Mouse (Mus musculus) heart, adult 11 months (tissue): ENCODE results near the gene Pfkfb2.
A peak's percentile ranks its signal among the peaks of the same experiment; 100 is the strongest.
"Not testable (repeated sequence)": the region's sequence is repeated elsewhere in the genome, so short reads cannot be mapped to it uniquely, and the experiment has no call there.

Source experiments
- DNase-seq: peaks from one replicate; pipeline ENCODE4 v3.0.0; 2022

The Pfkfb2 gene

GRCm38 (mm10) chr1:130683905-130684304 is 45.1 kb downstream of the Pfkfb2 start:
- peak; percentile 34 for DNase-seq

- DNase-seq, result peak; percentile 23
Observed at GRCm38 (mm10) chr1:130681656-130682413, 47.2 kb downstream of the Pfkfb2 start.

GRCm38 (mm10) chr1:130681075-130681474 is 48.0 kb downstream of the Pfkfb2 start:
- peak; percentile 31 for DNase-seq

GRCm38 (mm10) chr1:130678551-130678950 is 50.5 kb downstream of the Pfkfb2 start:
- peak; percentile 69 for DNase-seq

- DNase-seq, result not testable (repeated sequence)
Observed at GRCm38 (mm10) chr1:130663576-130663975, 65.5 kb downstream of the Pfkfb2 start.

- peak; percentile 13 for DNase-seq
Observed at GRCm38 (mm10) chr1:130661454-130661853, 67.6 kb downstream of the Pfkfb2 start, which contains the start of gene C4bp. Gene C4bp, minus strand, starts transcription at chr1:130661632.

- DNase-seq, result peak; percentile 18
Observed at GRCm38 (mm10) chr1:130659641-130660040, 69.4 kb downstream of the Pfkfb2 start.

- DNase-seq, result no peak
Observed at GRCm38 (mm10) chr1:130644103-130644502, 85.0 kb downstream of the Pfkfb2 start.

GRCm38 (mm10) chr1:130640967-130641366 is 88.1 kb downstream of the Pfkfb2 start:
- no peak for DNase-seq
